Mouse (Mus musculus) v-Abl transformed pro-B cells (cell line): ENCODE data around the gene Alg2.

ENCODE experiments used
- in situ Hi-C, 2 experiments: fragments of 400-800 bp; cut with MboI; formaldehyde crosslinking; loops; one replicate each; pipeline ENCODE4 v1.15.1; 2025; ENCODE audit not compliant: unreplicated experiment in 2 of 2

Gene Alg2

DNA sequence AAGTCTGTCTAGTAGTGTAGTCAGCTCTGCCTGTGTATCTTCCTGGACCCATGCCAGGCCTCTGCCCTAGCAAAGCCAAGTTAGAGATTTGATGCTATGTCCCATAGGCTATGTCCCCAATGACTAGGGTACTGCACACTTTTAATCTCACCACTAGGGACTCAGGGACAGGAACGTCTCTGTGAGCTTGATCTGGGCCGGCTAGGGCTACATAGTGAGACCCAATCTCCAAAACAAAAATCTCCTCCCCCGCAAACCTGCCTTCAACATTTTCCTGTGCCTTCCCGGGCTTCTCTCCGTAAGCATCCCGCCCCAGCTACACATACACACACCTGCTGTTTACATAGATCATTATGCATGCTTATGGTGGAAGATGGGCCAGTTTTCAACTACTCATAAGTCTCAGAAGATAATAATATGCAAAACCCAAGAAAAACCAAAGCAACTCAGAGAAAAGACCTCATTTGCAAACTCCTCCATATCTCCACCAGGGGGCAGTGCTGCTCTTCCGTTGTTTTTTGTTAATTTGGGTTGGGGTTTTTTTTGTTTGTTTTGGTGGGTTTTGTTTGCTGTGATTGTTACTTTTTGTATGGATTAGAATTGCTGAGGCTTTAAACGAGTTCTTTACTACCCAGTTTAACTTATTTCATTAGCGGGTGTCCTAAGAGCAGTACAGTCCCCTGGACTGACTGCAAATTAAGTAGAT is 54.7 kb downstream of the Alg2 start:
- in situ Hi-C loops, result loop anchor here in 1 of 2 experiments (5.0 kb wide), 2 partner anchors 988 to 1258 kb away; no protein-coding TSS in a partner anchor

- in situ Hi-C loops, result loop anchor here in 1 of 2 experiments (5.0 kb wide), 2 partner anchors 989 to 1259 kb away; no protein-coding TSS in a partner anchor
Measured at GRCm38 (mm10) chr4:47417871-47418270, 56.3 kb downstream of the Alg2 start.
